Mouse (Mus musculus): Measurements from ENCODE around the gene Ltf.
A peak's percentile ranks its signal among the peaks of the same experiment; 100 is the strongest.

The Ltf gene

GRCm38 (mm10) chr9:111019022-111019421 is at the start of gene Ltf:
Gene Ltf, plus strand, starts transcription at chr9:111019271.
- no peak for DNase-seq

GRCm38 (mm10) chr9:110979411-110979810 is 39.7 kb upstream of the Ltf start:
- no peak for DNase-seq

GRCm38 (mm10) chr9:110982351-110982750 is 36.7 kb upstream of the Ltf start:
- DNase-seq = no peak

GRCm38 (mm10) chr9:110984096-110984495 is 35.0 kb upstream of the Ltf start:
- no peak for DNase-seq

- no peak for DNase-seq
Observed at GRCm38 (mm10) chr9:110985541-110985940, 33.5 kb upstream of the Ltf start.

GRCm38 (mm10) chr9:110985951-110986350 is 33.1 kb upstream of the Ltf start:
- no peak for DNase-seq

GRCm38 (mm10) chr9:110987331-110987730 is 31.7 kb upstream of the Ltf start:
- DNase-seq = no peak

GRCm38 (mm10) chr9:110988078-110988477 is 31.0 kb upstream of the Ltf start:
- no peak for DNase-seq

GRCm38 (mm10) chr9:110989141-110989540 is 29.9 kb upstream of the Ltf start:
- no peak for DNase-seq

GRCm38 (mm10) chr9:110989543-110989942 is 29.5 kb upstream of the Ltf start:
- no peak for DNase-seq

GRCm38 (mm10) chr9:110990204-110990603 is 28.9 kb upstream of the Ltf start, which contains the start of gene Rtp3:
Gene Rtp3, minus strand, starts transcription at chr9:110990583.
- DNase-seq = no peak

GRCm38 (mm10) chr9:110993281-110993709 is 25.8 kb upstream of the Ltf start:
- no peak for DNase-seq

GRCm38 (mm10) chr9:110994716-110995172 is 24.3 kb upstream of the Ltf start:
- peak; percentile 69 for DNase-seq

- peak; percentile 58 for DNase-seq
Observed at GRCm38 (mm10) chr9:110997245-110997644, 21.8 kb upstream of the Ltf start.

- DNase-seq = no peak
Observed at GRCm38 (mm10) chr9:110999056-110999455, 20.0 kb upstream of the Ltf start.

GRCm38 (mm10) chr9:110999856-111000255 is 19.2 kb upstream of the Ltf start:
- DNase-seq = no peak

GRCm38 (mm10) chr9:111001621-111002020 is 17.4 kb upstream of the Ltf start:
- no peak for DNase-seq

GRCm38 (mm10) chr9:111003279-111003678 is 15.8 kb upstream of the Ltf start:
- no peak for DNase-seq

- DNase-seq = no peak
Observed at GRCm38 (mm10) chr9:111006544-111006943, 12.5 kb upstream of the Ltf start.

GRCm38 (mm10) chr9:111009763-111010162 is 9.3 kb upstream of the Ltf start:
- DNase-seq = no peak

- no peak for DNase-seq
Observed at GRCm38 (mm10) chr9:111011550-111011949, 7.5 kb upstream of the Ltf start.

- DNase-seq = no peak
Observed at GRCm38 (mm10) chr9:111012041-111012440, 7.0 kb upstream of the Ltf start.

- no peak for DNase-seq
Observed at GRCm38 (mm10) chr9:111015658-111016057, 3.4 kb upstream of the Ltf start.

- DNase-seq = no peak
Observed at GRCm38 (mm10) chr9:111026791-111027190, 7.7 kb downstream of the Ltf start.

- DNase-seq = no peak
Observed at GRCm38 (mm10) chr9:111033717-111034116, 14.6 kb downstream of the Ltf start.

- no peak for DNase-seq
Observed at GRCm38 (mm10) chr9:111039966-111040365, 20.9 kb downstream of the Ltf start.

Measured in right cerebral cortex, postnatal 4 days (tissue).